Mouse (Mus musculus): Measurements from ENCODE around the gene Zfp112. TPM values are rescaled to one million over a fixed set of nuclear protein-coding genes. Genes with fewer than 3 reads are reported as not detected.

Gene Zfp112
- polyA plus RNA-seq, 1 experiment = 9.9 TPM

- TF ChIP-seq POLR2A (IDR thresholded peaks at IDR 0.05; ENCODE audit: extremely low read depth, insufficient read depth, low read length) = peak; percentile 55
- TF ChIP-seq CTCF (IDR thresholded peaks at IDR 0.05; ENCODE audit: extremely low read depth, insufficient read depth, low read length) = no peak
- Histone ChIP-seq H3K27ac (ENCODE audit: insufficient read depth, low read length) (0 out of 2 replicates have a peak within 1 kb of the TSS, but pooled peaks have one; percentile 66), H3K4me1 (ENCODE audit: control insufficient read depth, insufficient read depth, low read length) (no peaks in the 10 kb centered on the region), H3K4me3 (ENCODE audit: insufficient read depth, low read length) (peak within 1 kb of the TSS; percentile 67)
Measured at GRCm38 (mm10) chr7:24174618-24175336, 62.7 kb downstream of the Zfp112 start, which contains the start of gene Zfp114. Gene Zfp114, plus strand, starts transcription at chr7:24175060.

GRCm38 (mm10) chr7:24175337-24175711 lies 63.2 kb downstream of the Zfp112 start:
- H3K4me1 ChIP-seq (ENCODE audit: control insufficient read depth, insufficient read depth, low read length) = no peaks in the 10 kb centered on the region
- peak overlapping the region; percentile 67 for H3K4me3 ChIP-seq (ENCODE audit: insufficient read depth, low read length)
- H3K27ac ChIP-seq (ENCODE audit: insufficient read depth, low read length) = no peak overlapping the region
- TF ChIP-seq POLR2A (IDR thresholded peaks at IDR 0.05; ENCODE audit: extremely low read depth, insufficient read depth, low read length) = no peak
- TF ChIP-seq CTCF (IDR thresholded peaks at IDR 0.05; ENCODE audit: extremely low read depth, insufficient read depth, low read length) = no peak

Other genes with a start within 250 kb of the Zfp112 start
- not detected in 2 replicates for gene Vmn1r177, start 245.9 kb upstream of the Zfp112 start, polyA plus RNA-seq (2012; rRNA removed)
- not detected in 2 replicates for gene Vmn1r178, start 220.3 kb upstream of the Zfp112 start, polyA plus RNA-seq (2012; rRNA removed)
- not detected in 2 replicates for gene Vmn1r179, start 185.3 kb upstream of the Zfp112 start, polyA plus RNA-seq (2012; rRNA removed)
- gene Vmn1r180, start 161.7 kb upstream of the Zfp112 start, polyA plus RNA-seq (2012; rRNA removed) = not detected in 2 replicates
- gene Vmn1r181, start 137.7 kb upstream of the Zfp112 start, polyA plus RNA-seq (2012; rRNA removed) = not detected in 2 replicates
- not detected in 2 replicates for gene V1rd19, start 110.6 kb upstream of the Zfp112 start, polyA plus RNA-seq (2012; rRNA removed)
- not detected in 2 replicates for gene Vmn1r183, start 59.1 kb upstream of the Zfp112 start, polyA plus RNA-seq (2012; rRNA removed)
- gene Zfp180, start 30.4 kb upstream of the Zfp112 start, polyA plus RNA-seq (2012; rRNA removed) = 39.0 and 42.0 TPM in 2 replicates
- 19.3 and 19.9 TPM in 2 replicates for gene Zfp235, start 21.9 kb downstream of the Zfp112 start, polyA plus RNA-seq (2012; rRNA removed)
- 1.6 and 2.0 TPM in 2 replicates for gene Zfp114, start 62.7 kb downstream of the Zfp112 start, polyA plus RNA-seq (2012; rRNA removed)
- gene Zfp111, start 99.1 kb downstream of the Zfp112 start, polyA plus RNA-seq (2012; rRNA removed) = 4.1 and 4.2 TPM in 2 replicates
- gene Zfp109, start 125.2 kb downstream of the Zfp112 start, polyA plus RNA-seq (2012; rRNA removed) = 5.8 and 6.7 TPM in 2 replicates
- gene Zfp108, start 142.5 kb downstream of the Zfp112 start, polyA plus RNA-seq (2012; rRNA removed) = 5.7 and 6.1 TPM in 2 replicates
- 9.2 and 11.0 TPM in 2 replicates for gene Zfp93, start 158.1 kb downstream of the Zfp112 start, polyA plus RNA-seq (2012; rRNA removed)
- gene Zfp61, start 188.9 kb downstream of the Zfp112 start, polyA plus RNA-seq (2012; rRNA removed) = 22.9 and 27.6 TPM in 2 replicates
- 20.2 and 22.4 TPM in 2 replicates for gene Zfp94, start 204.4 kb downstream of the Zfp112 start, polyA plus RNA-seq (2012; rRNA removed)
- 0.29 TPM in 1 of 2 replicates, not detected in the other for gene Tescl, start 221.6 kb downstream of the Zfp112 start, polyA plus RNA-seq (2012; rRNA removed)
- not detected in 2 replicates for gene Lypd5, start 236.9 kb downstream of the Zfp112 start, polyA plus RNA-seq (2012; rRNA removed)

Measured in cortical plate, adult 2 months (tissue).